Mouse (Mus musculus) MEL (cell line): ENCODE measurements around the gene Lsp1. TPM values are rescaled to one million over a fixed set of nuclear protein-coding genes. Genes with fewer than 3 reads are reported as not detected.

ENCODE experiments used
- DNase-seq: peaks from one replicate; pipeline ENCODE4 v3.0.0; 2011; ENCODE audit warnings: low read depth, low spot score
- H3K27ac ChIP-seq: 2 replicates; pipeline ENCODE4 v1.5.1; 2012; ENCODE audit warnings: low read depth, mild to moderate bottlenecking, control low read depth, low read length, moderate library complexity; ENCODE audit not compliant: control insufficient read depth
- H3K27me3 ChIP-seq, 2 experiments: fragments of 150-350 bp in 1 of 2; sonication (generic) in 1 of 2; 2 replicates each; pipeline ENCODE4 v1.6.1; 2012; ENCODE audit warnings: low read length in 2 of 2, mild to moderate bottlenecking in 2 of 2, improper control_type of control experiment in 1 of 2, moderate library complexity in 1 of 2; ENCODE audit not compliant: insufficient read depth in 2 of 2, control insufficient read depth in 1 of 2
- H3K36me3 ChIP-seq, 2 experiments: 2 replicates each; pipeline ENCODE4 v1.6.1; 2012 to 2014; ENCODE audit warnings: low read length in 2 of 2, improper control_type of control experiment in 1 of 2, inconsistent platforms in 1 of 2, mild to moderate bottlenecking in 1 of 2; ENCODE audit not compliant: insufficient read depth in 2 of 2, control insufficient read depth in 1 of 2
- H3K4me1 ChIP-seq, 2 experiments: fragments of 150-350 bp in 1 of 2; sonication (generic) in 1 of 2; 2 replicates each; pipeline ENCODE4 v1.6.1; 2012; ENCODE audit warnings: low read length in 2 of 2, improper control_type of control experiment in 1 of 2, mild to moderate bottlenecking in 1 of 2; ENCODE audit not compliant: insufficient read depth in 2 of 2, control insufficient read depth in 1 of 2
- H3K4me3 ChIP-seq, 2 experiments: fragments of 150-350 bp in 1 of 2; sonication (generic) in 1 of 2; 2 replicates each; pipeline ENCODE4 v1.5.1; 2012; ENCODE audit warnings: low read depth in 2 of 2, low read length in 2 of 2, mild to moderate bottlenecking in 2 of 2, moderate library complexity in 2 of 2, control low read depth in 1 of 2, improper control_type of control experiment in 1 of 2; ENCODE audit not compliant: control insufficient read depth in 1 of 2, insufficient read depth in 1 of 2
- H3K79me2 ChIP-seq: 2 replicates; pipeline ENCODE4 v1.6.1; 2012; ENCODE audit warnings: mild to moderate bottlenecking, low read length, moderate library complexity; ENCODE audit not compliant: control insufficient read depth, poor library complexity, insufficient read depth
- H3K9ac ChIP-seq: 2 replicates; pipeline ENCODE4 v1.6.1; 2012; ENCODE audit warnings: low read depth, mild to moderate bottlenecking, control low read depth, low read length, moderate library complexity; ENCODE audit not compliant: control insufficient read depth, poor library complexity, severe bottlenecking
- H3K9me3 ChIP-seq: fragments of 150-350 bp; sonication (generic); replicated peaks from 2 replicates; pipeline ENCODE4 v1.6.1; 2012; ENCODE audit warnings: mild to moderate bottlenecking, low read length, improper control_type of control experiment, moderate library complexity; ENCODE audit not compliant: insufficient read depth
- BHLHE40 ChIP-seq: IDR thresholded peaks from 2 replicates; pipeline ENCODE4 v1.6.1; 2012; ENCODE audit warnings: low read depth, mild to moderate bottlenecking, inconsistent platforms, low read length, improper control_type of control experiment, borderline replicate concordance
- CHD1 ChIP-seq: IDR thresholded peaks from 2 replicates; pipeline ENCODE4 v1.6.1; 2012; ENCODE audit warnings: low read depth, mild to moderate bottlenecking, inconsistent platforms, low read length, improper control_type of control experiment
- CHD2 ChIP-seq: IDR thresholded peaks from 2 replicates; pipeline ENCODE4 v1.6.1; 2011; ENCODE audit warnings: low read length, improper control_type of control experiment
- CTCF ChIP-seq, 3 experiments: IDR thresholded peaks in 2 of 3; conservative IDR thresholded peaks in 1 of 3; 2 replicates each; pipeline ENCODE4 v1.5.1; 2011 to 2012; ENCODE audit warnings: low read length in 3 of 3, low read depth in 2 of 3, mild to moderate bottlenecking in 2 of 3, improper control_type of control experiment in 1 of 3, inconsistent platforms in 1 of 3, mixed read lengths in 1 of 3, moderate library complexity in 1 of 3; ENCODE audit not compliant: control insufficient read depth in 1 of 3, insufficient read depth in 1 of 3, poor library complexity in 1 of 3, severe bottlenecking in 1 of 3
- ELF1 ChIP-seq: IDR thresholded peaks from 2 replicates; pipeline ENCODE4 v1.6.1; 2014; ENCODE audit warnings: low read depth, mild to moderate bottlenecking, inconsistent platforms, low read length, improper control_type of control experiment, moderate library complexity
- ETS1 ChIP-seq: IDR thresholded peaks from 2 replicates; pipeline ENCODE4 v1.6.1; 2012; ENCODE audit warnings: low read depth, mild to moderate bottlenecking, inconsistent platforms, low read length, improper control_type of control experiment, moderate library complexity
- GABPA ChIP-seq: IDR thresholded peaks from 2 replicates; pipeline ENCODE4 v1.6.1; 2012; ENCODE audit warnings: low read depth, mild to moderate bottlenecking, inconsistent platforms, low read length, improper control_type of control experiment, moderate library complexity
- GATA1 ChIP-seq: IDR thresholded peaks from 2 replicates; pipeline ENCODE4 v1.6.1; 2011; ENCODE audit warnings: low read depth, low read length, improper control_type of control experiment
- KAT2A ChIP-seq: conservative IDR thresholded peaks from 2 replicates; pipeline ENCODE4 v1.6.1; 2012; ENCODE audit warnings: low read depth, low read length, improper control_type of control experiment, inconsistent platforms
- MAX ChIP-seq: IDR thresholded peaks from 2 replicates; pipeline ENCODE4 v1.6.1; 2011; ENCODE audit warnings: low read length, improper control_type of control experiment
- MAZ ChIP-seq: IDR thresholded peaks from 2 replicates; pipeline ENCODE4 v1.6.1; 2012; ENCODE audit warnings: low read depth, mild to moderate bottlenecking, inconsistent platforms, low read length, improper control_type of control experiment
- MEF2A ChIP-seq: IDR thresholded peaks from 2 replicates; pipeline ENCODE4 v1.6.1; 2014; ENCODE audit warnings: low read depth, mild to moderate bottlenecking, inconsistent platforms, low read length, improper control_type of control experiment; ENCODE audit not compliant: poor library complexity, insufficient replicate concordance, severe bottlenecking; ENCODE audit errors: extremely low read depth
- MYB ChIP-seq: IDR thresholded peaks from 2 replicates; pipeline ENCODE4 v1.6.1; 2011; ENCODE audit warnings: mild to moderate bottlenecking, low read depth, low read length, improper control_type of control experiment
- MYC ChIP-seq: IDR thresholded peaks from 2 replicates; pipeline ENCODE4 v1.6.1; 2011; ENCODE audit warnings: low read depth, mild to moderate bottlenecking, low read length, improper control_type of control experiment, moderate library complexity
- NELFE ChIP-seq: IDR thresholded peaks from 2 replicates; pipeline ENCODE4 v1.6.1; 2011; ENCODE audit warnings: low read depth, low read length, improper control_type of control experiment
- NRF1 ChIP-seq: IDR thresholded peaks from 2 replicates; pipeline ENCODE4 v1.6.1; 2014; ENCODE audit warnings: low read depth, mild to moderate bottlenecking, inconsistent platforms, low read length, improper control_type of control experiment, moderate library complexity; ENCODE audit not compliant: poor library complexity, insufficient read depth, severe bottlenecking
- POLR2A ChIP-seq, 2 experiments: IDR thresholded peaks; 2 replicates each; pipeline ENCODE4 v1.6.1; 2011 to 2012; ENCODE audit warnings: low read length in 2 of 2, mild to moderate bottlenecking in 2 of 2, control low read depth in 1 of 2, improper control_type of control experiment in 1 of 2, low read depth in 1 of 2, moderate library complexity in 1 of 2; ENCODE audit not compliant: control insufficient read depth in 1 of 2, insufficient read depth in 1 of 2, poor library complexity in 1 of 2
- POLR2AphosphoS2 ChIP-seq: IDR thresholded peaks from 2 replicates; pipeline ENCODE4 v1.6.1; 2011; ENCODE audit warnings: low read length, improper control_type of control experiment
- POLR2AphosphoS5 ChIP-seq: IDR thresholded peaks from 2 replicates; pipeline ENCODE4 v1.6.1; 2012; ENCODE audit warnings: low read depth, borderline replicate concordance, mild to moderate bottlenecking, inconsistent platforms, low read length, moderate library complexity, mixed read lengths
- RAD21 ChIP-seq: IDR thresholded peaks from 2 replicates; pipeline ENCODE4 v1.6.1; 2011; ENCODE audit warnings: mild to moderate bottlenecking, low read depth, low read length, improper control_type of control experiment
- RCOR1 ChIP-seq: IDR thresholded peaks from 2 replicates; pipeline ENCODE4 v1.6.1; 2012; ENCODE audit warnings: low read depth, mild to moderate bottlenecking, inconsistent platforms, low read length, improper control_type of control experiment
- SIN3A ChIP-seq: IDR thresholded peaks from 2 replicates; pipeline ENCODE4 v1.6.1; 2012; ENCODE audit warnings: low read length, improper control_type of control experiment, inconsistent platforms
- SMC3 ChIP-seq: IDR thresholded peaks from 2 replicates; pipeline ENCODE4 v1.6.1; 2011; ENCODE audit warnings: low read depth, low read length, improper control_type of control experiment
- TAL1 ChIP-seq: IDR thresholded peaks from 2 replicates; pipeline ENCODE4 v1.6.1; 2012; ENCODE audit warnings: mild to moderate bottlenecking, inconsistent platforms, low read length, moderate library complexity, mixed read lengths
- TBP ChIP-seq: IDR thresholded peaks from 2 replicates; pipeline ENCODE4 v1.8.0; 2011; ENCODE audit warnings: low read depth, low read length, improper control_type of control experiment
- TCF12 ChIP-seq: IDR thresholded peaks from 2 replicates; pipeline ENCODE4 v1.6.1; 2014; ENCODE audit warnings: low read depth, mild to moderate bottlenecking, inconsistent platforms, low read length, improper control_type of control experiment, moderate library complexity
- UBTF ChIP-seq: IDR thresholded peaks from 2 replicates; pipeline ENCODE4 v1.6.1; 2012; ENCODE audit warnings: low read depth, mild to moderate bottlenecking, inconsistent platforms, low read length, improper control_type of control experiment, moderate library complexity, borderline replicate concordance; ENCODE audit not compliant: insufficient read depth
- USF1 ChIP-seq: IDR thresholded peaks from 2 replicates; pipeline ENCODE4 v1.6.1; 2014; ENCODE audit warnings: low read depth, mild to moderate bottlenecking, inconsistent platforms, low read length, improper control_type of control experiment, moderate library complexity
- USF2 ChIP-seq, 2 experiments: IDR thresholded peaks; 2 replicates each; pipeline ENCODE4 v1.6.1; 2011 to 2012; ENCODE audit warnings: improper control_type of control experiment in 2 of 2, low read length in 2 of 2, borderline replicate concordance in 1 of 2, inconsistent platforms in 1 of 2, low read depth in 1 of 2, mild to moderate bottlenecking in 1 of 2; ENCODE audit not compliant: insufficient read depth in 1 of 2
- ZC3H11A ChIP-seq: IDR thresholded peaks from 2 replicates; pipeline ENCODE4 v1.6.1; 2012; ENCODE audit warnings: low read depth, mild to moderate bottlenecking, inconsistent platforms, low read length, improper control_type of control experiment
- ZKSCAN1 ChIP-seq: IDR thresholded peaks from 2 replicates; pipeline ENCODE4 v1.6.1; 2012; ENCODE audit warnings: low read depth, mild to moderate bottlenecking, inconsistent platforms, low read length, improper control_type of control experiment, moderate library complexity
- ZMIZ1 ChIP-seq: IDR thresholded peaks from 2 replicates; pipeline ENCODE4 v1.6.1; 2012; ENCODE audit warnings: low read depth, mild to moderate bottlenecking, inconsistent platforms, low read length, improper control_type of control experiment, moderate library complexity
- ZNF384 ChIP-seq: IDR thresholded peaks from 2 replicates; pipeline ENCODE4 v1.6.1; 2012; ENCODE audit warnings: low read depth, mild to moderate bottlenecking, inconsistent platforms, low read length, improper control_type of control experiment
- polyA plus RNA-seq, 2 experiments: library from polyadenylated mRNA; stranded (reverse) in 1 of 2; unstranded in 1 of 2; fragments of >175 nt in 1 of 2; fragments of >200 nt in 1 of 2; gene quantifications; 2 replicates each; pipeline versions ENCODE4 v1.2.1 to v1.2.4; 2012; ENCODE audit warnings: low replicate concordance in 2 of 2, low read depth in 1 of 2; ENCODE audit not compliant: insufficient read length in 2 of 2, insufficient read depth in 1 of 2, missing spikeins in 1 of 2
- total RNA-seq: library from RNA; depleted of rRNA; stranded (reverse); fragments of 300-350 nt; gene quantifications from 2 replicates; pipeline ENCODE4 v1.2.3, GENCODE M21; 2012

Gene Lsp1
- total and polyA plus RNA-seq, 3 experiments: not detected

- Histone ChIP-seq H3K27ac (no peak overlapping the region), H3K4me1 (peaks cover 4 to 7% of the 10 kb centered on the region in 2 experiments; a peak in 3 of 4 replicates), H3K36me3 (peaks cover 0 to 6% of the 10 kb centered on the region in 2 experiments; a peak in 3 of 4 replicates)
These were observed 76.6 kb downstream of the Lsp1 start for GRCm38 (mm10) chr7:142537181-142537580.

GRCm38 (mm10) chr7:142537879-142538278, 77.3 kb downstream of the Lsp1 start:
- Histone ChIP-seq H3K9me3 (no peaks in the 10 kb centered on the region), H3K9ac (no peak overlapping the region), H3K4me1 (peaks cover 4 to 7% of the 10 kb centered on the region in 2 experiments; a peak in 3 of 4 replicates), H3K4me3 (no peak overlapping the region), H3K36me3 (peaks cover 0 to 6% of the 10 kb centered on the region in 2 experiments; a peak in 3 of 4 replicates), H3K27me3 (no peaks in the 10 kb centered on the region), H3K27ac (no peak overlapping the region), H3K79me2 (peaks cover 4% of the 10 kb centered on the region; the same call in 1 of the 2 replicates)
- DNase-seq: peak; percentile 59
- TF ChIP-seq SMC3 (peak; percentile 34; the same call in 1 of the 2 replicates), CTCF (IDR thresholded peaks at IDR 0.05 in 2 of 3, conservative IDR thresholded peaks at IDR 0.05 in 1 of 3; ENCODE audit: control insufficient read depth in 1 of 3, insufficient read depth in 1 of 3, low read depth in 2 of 3, low read length in 3 of 3, poor library complexity in 1 of 3, severe bottlenecking in 1 of 3) (peak; percentile 34 to 96 (median 54)), ZMIZ1 (no peak), RCOR1 (no peak), TAL1 (no peak), GABPA (no peak), CHD1 (no peak), MAX (no peak), ZKSCAN1 (no peak), CHD2 (no peak), POLR2AphosphoS5 (no peak), UBTF (no peak), MYC (no peak), USF2 (IDR thresholded peaks at IDR 0.05; ENCODE audit: borderline replicate concordance in 1 of 2, insufficient read depth in 1 of 2, low read depth in 1 of 2, low read length in 2 of 2) (no peak), MAZ (peak; percentile 58; the same call in 1 of the 2 replicates), POLR2AphosphoS2 (no peak), MEF2A (no peak), BHLHE40 (no peak), ELF1 (no peak), NRF1 (no peak), USF1 (no peak), KAT2A (no peak), SIN3A (no peak), NELFE (no peak), TCF12 (no peak), RAD21 (peak; percentile 19)

More at GRCm38 (mm10) chr7:142537181-142537580, 76.6 kb downstream of the Lsp1 start:
- Histone ChIP-seq H3K79me2 (peaks cover 4% of the 10 kb centered on the region; the same call in 1 of the 2 replicates), H3K9ac (no peak overlapping the region), H3K27me3 (no peaks in the 10 kb centered on the region), H3K4me3 (no peak overlapping the region), H3K9me3 (no peaks in the 10 kb centered on the region)
- no peak for TF ChIP-seq ETS1
- no peak for TF ChIP-seq GATA1
- no peak for TF ChIP-seq SIN3A
- no peak for TF ChIP-seq ZC3H11A
- no peak for TF ChIP-seq ZNF384
- no peak for TF ChIP-seq POLR2A (IDR thresholded peaks at IDR 0.05; ENCODE audit: control insufficient read depth in 1 of 2, insufficient read depth in 1 of 2, low read depth in 1 of 2, low read length in 2 of 2, poor library complexity in 1 of 2)
- TF ChIP-seq UBTF: no peak
- no peak for TF ChIP-seq BHLHE40
- TF ChIP-seq USF1: no peak
- TF ChIP-seq TBP: no peak
- TF ChIP-seq TCF12: no peak
- no peak for TF ChIP-seq RAD21
- no peak for TF ChIP-seq MYB
- DNase-seq: no peak
